Mouse (Mus musculus) myocyte (in vitro differentiated cells): ENCODE results near the gene 1190002N15Rik. TPM values are rescaled to one million over a fixed set of nuclear protein-coding genes. Genes with fewer than 3 reads are reported as not detected.

Experiments
- H3K27me3 ChIP-seq: one replicate; pipeline ENCODE4 v1.6.1; 2011; ENCODE audit not compliant: control insufficient read depth, insufficient read depth, insufficient read length
- H3K36me3 ChIP-seq: one replicate; pipeline ENCODE4 v1.6.1; 2011; ENCODE audit not compliant: control insufficient read depth, insufficient read depth
- H3K4me2 ChIP-seq: one replicate; pipeline ENCODE4 v1.6.1; 2011; ENCODE audit warnings: low read depth, control low read depth
- H3K4me3 ChIP-seq: one replicate; pipeline ENCODE4 v1.5.1; 2011; ENCODE audit warnings: mild to moderate bottlenecking, control low read depth, moderate library complexity
- H3K79me2 ChIP-seq: one replicate; pipeline ENCODE4 v1.6.1; 2011; ENCODE audit not compliant: control insufficient read depth, insufficient read depth
- H3ac ChIP-seq: one replicate; pipeline ENCODE4 v1.6.1; 2011; ENCODE audit not compliant: control insufficient read depth, insufficient read length
- CEBPB ChIP-seq: IDR thresholded peaks from 2 replicates; pipeline ENCODE4 v1.6.1; 2011; ENCODE audit warnings: mild to moderate bottlenecking, moderate library complexity; ENCODE audit not compliant: poor library complexity, insufficient read depth, severe bottlenecking
- E2F4 ChIP-seq: IDR thresholded peaks from one replicate; pipeline ENCODE4 v1.6.1; 2011; ENCODE audit warnings: mild to moderate bottlenecking, control low read depth, moderate library complexity; ENCODE audit not compliant: insufficient read depth
- MAX ChIP-seq: IDR thresholded peaks from one replicate; pipeline ENCODE4 v1.6.1; 2011; ENCODE audit warnings: low read depth, mild to moderate bottlenecking, control low read depth
- MYOD1 ChIP-seq, 3 experiments: IDR thresholded peaks; one replicate each; pipeline ENCODE4 v1.6.1; 2011; ENCODE audit warnings: control low read depth in 2 of 3, low read depth in 2 of 3, mild to moderate bottlenecking in 2 of 3, moderate library complexity in 1 of 3; ENCODE audit not compliant: insufficient read length in 2 of 3, control insufficient read depth in 1 of 3
- MYOG ChIP-seq, 3 experiments: IDR thresholded peaks; one replicate each; pipeline ENCODE4 v1.6.1; 2011; ENCODE audit warnings: control low read depth in 2 of 3, low read depth in 2 of 3, mild to moderate bottlenecking in 2 of 3; ENCODE audit not compliant: insufficient read length in 2 of 3, control insufficient read depth in 1 of 3, insufficient read depth in 1 of 3
- POLR2A ChIP-seq: IDR thresholded peaks from one replicate; pipeline ENCODE4 v1.6.1; 2011; ENCODE audit warnings: low read depth, mild to moderate bottlenecking, control low read depth, moderate library complexity; ENCODE audit not compliant: insufficient read length
- POLR2AphosphoS2 ChIP-seq: IDR thresholded peaks from one replicate; pipeline ENCODE4 v1.6.1; 2011; ENCODE audit warnings: low read depth, control low read depth; ENCODE audit not compliant: insufficient read length
- REST ChIP-seq: IDR thresholded peaks from one replicate; pipeline ENCODE4 v1.6.1; 2011; ENCODE audit warnings: mild to moderate bottlenecking, control low read depth, moderate library complexity; ENCODE audit not compliant: insufficient read depth, insufficient read length
- SRF ChIP-seq: IDR thresholded peaks from one replicate; pipeline ENCODE4 v1.6.1; 2011; ENCODE audit warnings: low read depth; ENCODE audit not compliant: control insufficient read depth, insufficient read length
- TCF12 ChIP-seq: IDR thresholded peaks from one replicate; pipeline ENCODE4 v1.6.1; 2011; ENCODE audit warnings: mild to moderate bottlenecking, control low read depth; ENCODE audit not compliant: poor library complexity, insufficient read depth, severe bottlenecking
- TCF3 ChIP-seq: IDR thresholded peaks from one replicate; pipeline ENCODE4 v1.6.1; 2011; ENCODE audit warnings: low read depth, control low read depth; ENCODE audit not compliant: insufficient read length
- USF1 ChIP-seq: IDR thresholded peaks from one replicate; pipeline ENCODE4 v1.6.1; 2011; ENCODE audit warnings: low read depth, mild to moderate bottlenecking, control low read depth, moderate library complexity
- polyA plus RNA-seq: library from polyadenylated mRNA; unstranded; fragments of >200 nt; fragmentation: generic; extraction: Trizol; gene quantifications from one replicate; pipeline ENCODE4 v1.2.1, GENCODE M21; 2012; ENCODE audit warnings: missing spikeins

The 1190002N15Rik gene
- polyA plus RNA-seq, 1 experiment = 21.0 TPM

DNA sequence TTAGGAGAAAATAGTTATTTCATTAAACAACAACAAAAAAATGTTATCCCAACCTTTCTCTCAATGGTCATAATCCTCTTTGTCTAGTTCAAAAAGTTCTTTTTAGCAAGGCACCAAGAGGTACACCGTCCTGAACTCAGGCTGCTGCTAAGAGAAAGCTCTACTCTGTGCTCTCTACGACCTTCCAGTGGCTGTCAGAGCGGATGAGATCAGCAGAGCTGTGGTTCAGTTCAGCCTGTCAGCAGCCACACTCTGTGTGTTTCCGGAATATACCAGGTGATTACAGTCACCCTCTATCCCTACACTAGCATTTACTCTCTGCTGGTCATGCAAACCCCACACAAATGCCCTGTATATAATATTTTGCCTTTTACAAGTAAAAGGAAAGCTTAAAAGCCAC, 4.2 kb downstream of the 1190002N15Rik start:
- Histone ChIP-seq H3K27me3 (no peaks in the 10 kb centered on the region), H3K36me3 (no peaks in the 10 kb centered on the region), H3K79me2 (peaks cover 84% of the 10 kb centered on the region), H3ac (no peak overlapping the region), H3K4me2 (peak overlapping the region; percentile 77), H3K4me3 (peak overlapping the region; percentile 86)
- TF ChIP-seq MYOG (IDR thresholded peaks at IDR 0.05; ENCODE audit: control insufficient read depth in 1 of 3, insufficient read depth in 1 of 3, insufficient read length in 2 of 3, low read depth in 2 of 3) = no peak
- no peak for TF ChIP-seq CEBPB

DNA sequence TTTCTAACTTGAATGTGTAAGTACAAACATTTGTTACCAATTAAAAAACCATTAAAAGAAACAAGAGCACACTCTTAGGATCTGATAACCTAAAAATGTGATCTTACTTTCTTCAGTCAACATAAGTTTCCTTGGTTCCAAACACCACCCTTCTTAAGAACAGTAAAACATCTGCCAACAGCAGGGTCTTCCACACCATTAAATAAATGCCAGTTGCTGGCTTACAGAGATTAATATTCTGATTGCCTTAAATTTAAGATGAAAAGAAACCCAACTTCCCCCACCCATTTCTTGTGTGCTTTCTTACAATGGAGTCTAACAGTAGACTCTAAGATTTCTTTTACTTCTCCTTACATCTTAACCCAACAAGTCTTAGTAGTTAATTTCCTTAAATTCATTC, 7.9 kb downstream of the 1190002N15Rik start:
- Histone ChIP-seq H3K4me3 (no peak overlapping the region), H3ac (no peak overlapping the region), H3K27me3 (no peaks in the 10 kb centered on the region), H3K36me3 (no peaks in the 10 kb centered on the region), H3K4me2 (peak overlapping the region; percentile 60), H3K79me2 (peaks cover 100% of the 10 kb centered on the region)
- TF ChIP-seq POLR2A (no peak), MYOG (IDR thresholded peaks at IDR 0.05; ENCODE audit: control insufficient read depth in 1 of 3, insufficient read depth in 1 of 3, insufficient read length in 2 of 3, low read depth in 2 of 3) (no peak), REST (no peak), MAX (no peak), TCF12 (no peak), E2F4 (no peak), CEBPB (no peak), POLR2AphosphoS2 (no peak), MYOD1 (IDR thresholded peaks at IDR 0.05; ENCODE audit: control insufficient read depth in 1 of 3, insufficient read length in 2 of 3, low read depth in 2 of 3) (no peak), TCF3 (no peak), USF1 (no peak), SRF (no peak)

DNA sequence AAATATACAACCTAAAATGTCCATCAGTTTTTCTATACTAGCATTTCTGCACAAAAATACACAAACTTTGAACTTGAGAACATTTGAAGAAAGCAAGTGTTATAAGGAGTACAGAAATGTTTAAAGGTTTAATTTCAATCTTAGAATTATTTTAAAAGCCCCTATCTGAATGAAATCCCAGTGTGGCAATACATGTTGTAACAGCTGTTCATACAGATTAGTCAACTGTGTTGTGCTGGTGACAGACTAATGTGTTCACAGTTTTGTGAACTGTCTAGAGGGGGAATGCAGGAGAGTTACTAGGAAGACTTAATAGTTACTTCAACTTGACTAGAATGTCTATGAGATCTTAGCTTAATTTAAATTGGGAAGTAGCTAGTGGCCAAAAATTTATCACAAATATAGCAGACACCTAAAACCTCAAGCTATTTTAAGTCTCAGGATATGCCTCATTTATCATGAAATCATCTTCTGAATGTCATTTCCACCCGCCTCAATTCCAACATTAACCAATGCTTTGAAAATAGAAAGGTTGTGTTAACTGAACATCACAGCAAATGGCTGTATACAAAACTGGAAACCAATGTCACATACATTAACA, 8.6 kb downstream of the 1190002N15Rik start:
- no peak overlapping the region for H3K4me3 ChIP-seq
- no peak for TF ChIP-seq USF1
- TF ChIP-seq MYOD1 (IDR thresholded peaks at IDR 0.05; ENCODE audit: control insufficient read depth in 1 of 3, insufficient read length in 2 of 3, low read depth in 2 of 3) = peak; percentile 51 to 74 (median 56)
- no peak for TF ChIP-seq TCF12
- TF ChIP-seq E2F4 = no peak
- no peak for TF ChIP-seq POLR2AphosphoS2
- TF ChIP-seq MYOG (IDR thresholded peaks at IDR 0.05; ENCODE audit: control insufficient read depth in 1 of 3, insufficient read depth in 1 of 3, insufficient read length in 2 of 3, low read depth in 2 of 3) = peak in 1 of 3 experiments; percentile 46
- peak; percentile 3 for TF ChIP-seq TCF3
- peak; percentile 66 for TF ChIP-seq CEBPB
- no peak for TF ChIP-seq POLR2A
- H3K27me3 ChIP-seq = no peaks in the 10 kb centered on the region
- H3K4me2 ChIP-seq = peak overlapping the region; percentile 60
- H3K36me3 ChIP-seq = peaks cover under 1% of the 10 kb centered on the region
- peaks cover 100% of the 10 kb centered on the region for H3K79me2 ChIP-seq
- no peak overlapping the region for H3ac ChIP-seq

DNA sequence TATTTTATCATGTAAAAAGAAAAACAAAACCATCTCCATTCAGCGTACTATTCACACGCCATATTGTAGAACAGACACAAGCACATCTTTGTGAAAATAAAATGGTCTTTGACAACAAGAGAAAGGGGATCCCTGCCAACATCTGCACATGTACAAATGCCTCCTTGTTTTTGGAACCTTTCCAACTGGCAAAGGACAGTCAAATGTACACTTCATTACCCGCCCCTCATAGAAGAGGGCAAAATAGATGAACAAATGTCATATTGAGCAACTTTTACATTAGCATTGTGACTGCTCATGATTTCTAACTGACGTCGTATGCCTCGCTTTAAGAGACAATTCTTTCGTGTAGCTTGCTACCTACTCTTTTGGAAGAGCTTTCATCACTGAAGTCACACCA, 11.4 kb downstream of the 1190002N15Rik start:
- no peak overlapping the region for H3K4me3 ChIP-seq
- TF ChIP-seq TCF12 (no peak), CEBPB (no peak), POLR2AphosphoS2 (no peak), REST (no peak), MYOD1 (IDR thresholded peaks at IDR 0.05; ENCODE audit: control insufficient read depth in 1 of 3, insufficient read length in 2 of 3, low read depth in 2 of 3) (no peak), USF1 (no peak), SRF (no peak), POLR2A (no peak), E2F4 (no peak), MYOG (IDR thresholded peaks at IDR 0.05; ENCODE audit: control insufficient read depth in 1 of 3, insufficient read depth in 1 of 3, insufficient read length in 2 of 3, low read depth in 2 of 3) (no peak)
- peaks cover 12% of the 10 kb centered on the region for H3K36me3 ChIP-seq
- H3K79me2 ChIP-seq = peaks cover 100% of the 10 kb centered on the region
- no peaks in the 10 kb centered on the region for H3K27me3 ChIP-seq
- no peak overlapping the region for H3ac ChIP-seq
- peak overlapping the region; percentile 0 for H3K4me2 ChIP-seq

DNA sequence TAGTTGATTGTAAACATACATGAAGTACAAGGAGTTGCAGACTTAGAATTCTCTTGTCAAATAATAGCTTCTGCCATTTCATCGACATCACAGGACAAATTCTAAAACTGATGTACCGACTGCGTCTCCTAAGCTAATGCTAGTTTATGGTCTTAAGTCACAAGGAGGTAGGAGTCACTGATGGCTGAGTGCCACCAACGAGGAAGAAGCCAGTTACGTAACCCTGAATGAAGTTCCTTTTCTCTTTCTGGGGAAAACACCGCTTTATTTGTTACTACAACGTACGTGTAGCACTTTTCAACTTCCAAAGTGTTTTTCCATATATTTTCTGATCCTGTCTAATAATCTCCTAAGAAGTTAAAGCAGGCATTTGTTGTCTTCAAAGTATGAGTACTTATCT, 25.6 kb downstream of the 1190002N15Rik start:
- Histone ChIP-seq H3K36me3 (no peaks in the 10 kb centered on the region), H3K4me3 (no peak overlapping the region), H3K79me2 (no peaks in the 10 kb centered on the region), H3K27me3 (no peaks in the 10 kb centered on the region), H3K4me2 (no peak overlapping the region), H3ac (no peak overlapping the region)
- no peak for TF ChIP-seq MYOG (IDR thresholded peaks at IDR 0.05; ENCODE audit: control insufficient read depth in 1 of 3, insufficient read depth in 1 of 3, insufficient read length in 2 of 3, low read depth in 2 of 3)
- no peak for TF ChIP-seq USF1
- TF ChIP-seq REST = no peak
- no peak for TF ChIP-seq POLR2AphosphoS2
- no peak for TF ChIP-seq SRF
- TF ChIP-seq CEBPB = no peak
- no peak for TF ChIP-seq MYOD1 (IDR thresholded peaks at IDR 0.05; ENCODE audit: control insufficient read depth in 1 of 3, insufficient read length in 2 of 3, low read depth in 2 of 3)
- no peak for TF ChIP-seq TCF3
- TF ChIP-seq E2F4 = no peak
